8 mouse cellular contexts compared by ENCODE assay signal in genomic region chr11:3648964-3649841, GRCm38 (mm10). TPM values are rescaled to one million over a fixed set of nuclear protein-coding genes. Genes with fewer than 3 reads are reported as not detected.
DNase-seq lines count a peak whose midpoint lies in the region; ATAC-seq and TF ChIP-seq lines count a peak whose summit lies in the region.

Gene Morc2a (plus strand): TSS chr11:3649191.

- H3K9me3 ChIP-seq in forebrain, embryonic 10.5 days, result peaks cover 67% of the 10 kb centered on the region
- no peaks in the 10 kb centered on the region for H3K9me3 ChIP-seq in heart, embryonic 15.5 days (replicated peaks)
- H3K9me3 ChIP-seq in liver, embryonic 14.5 days (ENCODE audit: control insufficient read depth, low read length), result peaks cover 3% of the 10 kb centered on the region; the same call in 1 of the 2 replicates
- peaks cover 9% of the 10 kb centered on the region for H3K9me3 ChIP-seq in neural tube, embryonic 11.5 days (ENCODE audit: control insufficient read depth, low read length)
- no peaks in the 10 kb centered on the region for H3K9me3 ChIP-seq in stomach, postnatal 0 days (ENCODE audit: control insufficient read depth, low read length)

- peak; percentile 96 for ATAC-seq in heart, embryonic 15.5 days (replicated peaks; ENCODE audit: insufficient number of reproducible peaks, insufficient read depth, low FRiP score, low read depth)
- peak; percentile 96 for ATAC-seq in liver, embryonic 14.5 days (ENCODE audit: insufficient read depth)
- peak; percentile 95 for ATAC-seq in neural tube, embryonic 11.5 days (ENCODE audit: insufficient read depth, low FRiP score, low TSS enrichment)
- peak; percentile 98 for ATAC-seq in stomach, postnatal 0 days (ENCODE audit: low FRiP score, low TSS enrichment)

- H3K4me1 ChIP-seq in forebrain, embryonic 10.5 days, result peaks cover 21% of the 10 kb centered on the region
- peaks cover 27% of the 10 kb centered on the region for H3K4me1 ChIP-seq in heart, embryonic 15.5 days (replicated peaks)
- peaks cover 9% of the 10 kb centered on the region in 2 experiments for H3K4me1 ChIP-seq in liver, embryonic 14.5 days (replicated peaks; ENCODE audit: control insufficient read depth in 2 of 2, insufficient read depth in 2 of 2, low read length in 1 of 2)
- peaks cover 6% of the 10 kb centered on the region; the same call in 1 of the 2 replicates for H3K4me1 ChIP-seq in neural tube, embryonic 11.5 days (ENCODE audit: control insufficient read depth, insufficient read depth, low read length)
- H3K4me1 ChIP-seq in stomach, postnatal 0 days (replicated peaks; ENCODE audit: control insufficient read depth, insufficient read depth), result peaks cover 7% of the 10 kb centered on the region; the same call in 1 of the 2 replicates

- DNase-seq in CD8-positive naive resting alpha-beta T cell, adult 2 months (ENCODE audit: low read depth in 2 of 2, low spot score in 2 of 2), result peak; percentile 92 to 93
- DNase-seq in c-Kit-positive CD71-negative TER-119-negative erythroid progenitor cells, embryonic 14.5 days (ENCODE audit: low read depth), result peak; percentile 95
- peak; percentile 98 for DNase-seq in forebrain, embryonic 10.5 days (ENCODE audit: extremely low spot score, low spot score)
- DNase-seq in kidney, postnatal 25 days, result peak; percentile 98 to 99
- peak; percentile 95 to 98 (median 96) for DNase-seq in liver, embryonic 14.5 days (ENCODE audit: low read depth in 3 of 3, low spot score in 3 of 3)
- DNase-seq in neural tube, embryonic 11.5 days (ENCODE audit: low spot score), result peak; percentile 97
- peak; percentile 99 for DNase-seq in stomach, postnatal 0 days (ENCODE audit: low spot score)

- peak; percentile 61 for TF ChIP-seq CTCF in liver, embryonic 14.5 days (IDR thresholded peaks at IDR 0.05; ENCODE audit: low read depth)
- TF ChIP-seq CTCF in stomach, postnatal 0 days (IDR thresholded peaks at IDR 0.05; ENCODE audit: low read depth), result peak; percentile 61

- no peaks in the 10 kb centered on the region for H3K27me3 ChIP-seq in forebrain, embryonic 10.5 days (ENCODE audit: poor library complexity, severe bottlenecking)
- no peaks in the 10 kb centered on the region for H3K27me3 ChIP-seq in heart, embryonic 15.5 days
- H3K27me3 ChIP-seq in liver, embryonic 14.5 days (ENCODE audit: control insufficient read depth, insufficient read depth, low read length), result no peaks in the 10 kb centered on the region
- no peaks in the 10 kb centered on the region for H3K27me3 ChIP-seq in neural tube, embryonic 11.5 days (ENCODE audit: control insufficient read depth, insufficient read depth, low read length)
- no peaks in the 10 kb centered on the region for H3K27me3 ChIP-seq in stomach, postnatal 0 days (ENCODE audit: control insufficient read depth, insufficient read depth, low read length)

- 1% methylated on average over 81 of the region's 81 CpGs for WGBS in forebrain, embryonic 10.5 days
- WGBS in heart, embryonic 15.5 days, result 1% methylated on average over 80 of the region's 81 CpGs
- 2% methylated on average over 75 of the region's 81 CpGs for WGBS in liver, embryonic 14.5 days (ENCODE audit: insufficient replicate concordance)
- WGBS in neural tube, embryonic 11.5 days, result 2% methylated on average over 70 of the region's 81 CpGs
- WGBS in stomach, postnatal 0 days, result under 1% methylated on average over 71 of the region's 81 CpGs

- H3K4me3 ChIP-seq in forebrain, embryonic 10.5 days, result peak within 1 kb of the TSS; percentile 95
- H3K4me3 ChIP-seq in heart, embryonic 15.5 days, result peak within 1 kb of the TSS; percentile 76
- H3K4me3 ChIP-seq in liver, embryonic 14.5 days (ENCODE audit: insufficient read depth in 1 of 2, low read depth in 2 of 2, low read length in 2 of 2), result peak within 1 kb of the TSS; percentile 85 to 94
- H3K4me3 ChIP-seq in neural tube, embryonic 11.5 days (ENCODE audit: low read depth, low read length), result peak within 1 kb of the TSS; percentile 95
- H3K4me3 ChIP-seq in stomach, postnatal 0 days (ENCODE audit: low read depth, low read length), result peak within 1 kb of the TSS; percentile 92

- H3K27ac ChIP-seq in forebrain, embryonic 10.5 days, result peak within 1 kb of the TSS; percentile 98
- H3K27ac ChIP-seq in heart, embryonic 15.5 days, result peak within 1 kb of the TSS; percentile 85
- peak within 1 kb of the TSS; percentile 79 for H3K27ac ChIP-seq in liver, embryonic 14.5 days
- H3K27ac ChIP-seq in neural tube, embryonic 11.5 days (ENCODE audit: low read depth, low read length), result peak within 1 kb of the TSS; percentile 93
- peak within 1 kb of the TSS; percentile 97 for H3K27ac ChIP-seq in stomach, postnatal 0 days (replicated peaks)

- H3K36me3 ChIP-seq in forebrain, embryonic 10.5 days (replicated peaks), result peaks cover 84% of the 10 kb centered on the region
- peaks cover 30% of the 10 kb centered on the region for H3K36me3 ChIP-seq in heart, embryonic 15.5 days
- peaks cover 21% of the 10 kb centered on the region for H3K36me3 ChIP-seq in liver, embryonic 14.5 days (replicated peaks; ENCODE audit: control insufficient read depth, insufficient read depth, low read depth)
- peaks cover 17% of the 10 kb centered on the region for H3K36me3 ChIP-seq in neural tube, embryonic 11.5 days (ENCODE audit: control insufficient read depth, insufficient read depth, low read length)
- H3K36me3 ChIP-seq in stomach, postnatal 0 days (ENCODE audit: control insufficient read depth, insufficient read depth, low read length), result peaks cover 19% of the 10 kb centered on the region

- H3K9ac ChIP-seq in heart, embryonic 15.5 days, result peak within 1 kb of the TSS; percentile 92
- H3K9ac ChIP-seq in liver, embryonic 14.5 days (replicated peaks), result peak within 1 kb of the TSS; percentile 96
- H3K9ac ChIP-seq in neural tube, embryonic 11.5 days (ENCODE audit: low read length), result peak within 1 kb of the TSS; percentile 97
- H3K9ac ChIP-seq in stomach, postnatal 0 days (ENCODE audit: low read length), result peak within 1 kb of the TSS; percentile 98

- no peak for TF ChIP-seq EP300 in liver, embryonic 14.5 days (IDR thresholded peaks at IDR 0.05; ENCODE audit: low read depth)
- TF ChIP-seq EP300 in stomach, postnatal 0 days (optimal IDR thresholded peaks at IDR 0.05), result no peak

- H3K4me2 ChIP-seq in heart, embryonic 15.5 days, result peak within 1 kb of the TSS; percentile 82
- H3K4me2 ChIP-seq in liver, embryonic 14.5 days (ENCODE audit: low read depth), result peak within 1 kb of the TSS; percentile 74
- peak within 1 kb of the TSS; percentile 58 for H3K4me2 ChIP-seq in neural tube, embryonic 11.5 days (ENCODE audit: low read depth)
- H3K4me2 ChIP-seq in stomach, postnatal 0 days (replicated peaks; ENCODE audit: low read depth), result peak within 1 kb of the TSS; percentile 77

RNA-seq across cellular contexts. Expression of gene Morc2a, which starts in this region (rescaled TPM):
- polyA plus RNA-seq in forebrain, embryonic 10.5 days (2016; fragmentation: Nextera tagmentation; extraction: Ambion mirVana), result 41.8 and 42.6 TPM in 2 replicates
- 15.7 and 20.0 TPM in 2 replicates for polyA plus RNA-seq in heart, embryonic 15.5 days (2015; fragmentation: Nextera tagmentation; extraction: Ambion mirVana)
- polyA plus RNA-seq in liver, embryonic 14.5 days (2012; rRNA removed), result 3.9 and 5.6 TPM in 2 replicates
- polyA plus RNA-seq in liver, embryonic 14.5 days (2014; fragmentation: Nextera tagmentation; extraction: Ambion mirVana), result 3.2 and 4.2 TPM in 2 replicates
- 31.9 and 35.0 TPM in 2 replicates for polyA plus RNA-seq in neural tube, embryonic 11.5 days (2014; fragmentation: Nextera tagmentation; extraction: Ambion mirVana)
- polyA plus RNA-seq in stomach, postnatal 0 days (2015; fragmentation: Nextera tagmentation; extraction: Ambion mirVana), result 6.9 and 8.8 TPM in 2 replicates

Comparison
In these comparisons a context has a peak if more than half of its experiments do, and no peak if none do; other contexts are left out.
1. Peak in every context shown above with its lines: DNase-seq, ATAC-seq, H3K4me3 ChIP-seq and H3K27ac ChIP-seq.